In genomic region chr5:67943199-67943598, GRCm38 (mm10) we compare ENCODE assay signal across 26 mouse cellular contexts. TPM values are rescaled to one million over a fixed set of nuclear protein-coding genes. Genes with fewer than 3 reads are reported as not detected.
DNase-seq lines count a peak whose midpoint lies in the region; ATAC-seq and TF ChIP-seq lines count a peak whose summit lies in the region.
"Had no signal": no experiment of that assay in that cellular context is flagged by ENCODE, and none has a peak within 500 bp of the region (broad histone marks: within the 10 kb centered on the region; RNA-seq: fewer than 3 reads in every experiment).

No protein-coding gene starts in this region.

- no peaks in the 10 kb centered on the region for H3K9me3 ChIP-seq in kidney, postnatal 0 days (replicated peaks; ENCODE audit: low read length)
- H3K9me3 ChIP-seq: embryonic facial prominence, embryonic 10.5 days; forebrain, embryonic 13.5 days; heart, embryonic 15.5 days; hindbrain, embryonic 15.5 days; limb, embryonic 12.5 days; midbrain, embryonic 12.5 days had no signal

- ATAC-seq in kidney, postnatal 0 days (replicated peaks; ENCODE audit: low FRiP score, low read depth), result no peak
- ATAC-seq: forebrain, embryonic 13.5 days had no signal

- no peaks in the 10 kb centered on the region for H3K27me3 ChIP-seq in kidney, postnatal 0 days (ENCODE audit: insufficient read depth, low read length)
- H3K27me3 ChIP-seq: forebrain, embryonic 13.5 days; heart, embryonic 15.5 days; hindbrain, embryonic 15.5 days; limb, embryonic 12.5 days; midbrain, embryonic 12.5 days had no signal

- H3K9ac ChIP-seq in kidney, postnatal 0 days (ENCODE audit: low read depth, low read length), result no peak overlapping the region
- H3K9ac ChIP-seq: forebrain, embryonic 13.5 days; heart, embryonic 15.5 days; hindbrain, embryonic 15.5 days; limb, embryonic 12.5 days; midbrain, embryonic 12.5 days had no signal

- intact Hi-C loops in gastrocnemius, adult 2 months (cut with DNase I), result no loop called here

- no peak for TF ChIP-seq CTCF in gastrocnemius, adult 2 months (IDR thresholded peaks at IDR 0.05)
- TF ChIP-seq CTCF in kidney, postnatal 0 days (IDR thresholded peaks at IDR 0.05; ENCODE audit: low read depth), result no peak

- no peak overlapping the region for H3K4me2 ChIP-seq in kidney, postnatal 0 days (ENCODE audit: low read length)
- H3K4me2 ChIP-seq: forebrain, embryonic 13.5 days; heart, embryonic 15.5 days; hindbrain, embryonic 15.5 days; limb, embryonic 12.5 days; midbrain, embryonic 12.5 days had no signal

- WGBS in kidney, postnatal 0 days, result 31% methylated on average over 2 of the region's 2 CpGs

- no peaks in the 10 kb centered on the region for H3K36me3 ChIP-seq in kidney, postnatal 0 days (ENCODE audit: insufficient read depth, low read length)
- H3K36me3 ChIP-seq: embryonic facial prominence, embryonic 10.5 days; heart, embryonic 15.5 days; hindbrain, embryonic 15.5 days; limb, embryonic 12.5 days; midbrain, embryonic 12.5 days had no signal

- no peaks in the 10 kb centered on the region for H3K4me1 ChIP-seq in kidney, postnatal 0 days (replicated peaks; ENCODE audit: insufficient read depth, low read length)
- H3K4me1 ChIP-seq in brown adipose tissue, adult 24 weeks (ENCODE audit: control insufficient read depth, insufficient read depth, insufficient read length, low read length), result peaks cover 3% of the 10 kb centered on the region; the same call in 1 of the 2 replicates
- H3K4me1 ChIP-seq: embryonic facial prominence, embryonic 10.5 days; forebrain, embryonic 13.5 days; heart, embryonic 15.5 days; hindbrain, embryonic 15.5 days; limb, embryonic 12.5 days; midbrain, embryonic 12.5 days had no signal

- H3K4me3 ChIP-seq in gastrocnemius, adult 2 months, result no peak overlapping the region
- H3K4me3 ChIP-seq in kidney, postnatal 0 days (replicated peaks; ENCODE audit: low read depth, low read length), result no peak overlapping the region
- H3K4me3 ChIP-seq in brown adipose tissue, adult 24 weeks (ENCODE audit: insufficient read depth, low read depth, low read length), result no peak overlapping the region
- H3K4me3 ChIP-seq: embryonic facial prominence, embryonic 10.5 days; forebrain, embryonic 13.5 days; heart, embryonic 15.5 days; hindbrain, embryonic 15.5 days; left cerebral cortex, adult 2 months; limb, embryonic 12.5 days; midbrain, embryonic 12.5 days had no signal

- peak overlapping the region; percentile 38; the same call in 1 of the 2 replicates for H3K27ac ChIP-seq in gastrocnemius, adult 2 months
- no peak overlapping the region; the same call in 1 of the 2 replicates for H3K27ac ChIP-seq in kidney, postnatal 0 days
- H3K27ac ChIP-seq in brown adipose tissue, adult 24 weeks (replicated peaks; ENCODE audit: low read depth, low read length), result peak overlapping the region; percentile 84
- H3K27ac ChIP-seq: embryonic facial prominence, embryonic 10.5 days; forebrain, embryonic 13.5 days; heart, embryonic 15.5 days; hindbrain, embryonic 15.5 days; left cerebral cortex, adult 2 months; limb, embryonic 12.5 days; midbrain, embryonic 12.5 days had no signal

- no peak for DNase-seq in gastrocnemius, adult 2 months
- DNase-seq in gastrocnemius, adult 18-20 months (ENCODE audit: low spot score), result no peak
- DNase-seq in kidney, postnatal 0 days (ENCODE audit: low spot score), result peak; percentile 74
- no peak for DNase-seq in kidney, postnatal 4 days
- DNase-seq in lung, postnatal 25 days (ENCODE audit: low spot score), result peak; percentile 62
- no peak for DNase-seq in retina, postnatal 1 day
- no peak for DNase-seq in urinary bladder, postnatal 36 days (ENCODE audit: low spot score in 2 of 2)
- DNase-seq: cerebellum, adult 11 months; cerebellum, postnatal 36 days; thymus, adult 2 months had no signal

RNA-seq across cellular contexts. Expression of gene Gm5108, which starts 1.7 kb away (rescaled TPM):
- not detected for total RNA-seq in gastrocnemius, adult 2 months (2021)
- total RNA-seq in gastrocnemius, adult 18-20 months (2021), result not detected
- polyA plus RNA-seq in kidney, postnatal 0 days (2015; fragmentation: Nextera tagmentation; extraction: Ambion mirVana), result not detected in 2 replicates
- not detected in 2 replicates for polyA plus RNA-seq in brown adipose tissue, adult 24 weeks (2012; ENCODE audit: insufficient read depth, insufficient read length, missing spikeins)
- total RNA-seq: gastrocnemius, postnatal 4 days; layer of hippocampus, adult 18-20 months; left cerebral cortex, adult 2 months; MEL had no signal
- polyA plus RNA-seq: embryonic facial prominence, embryonic 10.5 days; forebrain, embryonic 13.5 days; heart, embryonic 15.5 days; hindbrain, embryonic 15.5 days; intestine, embryonic 16.5 days; limb, embryonic 12.5 days; liver, embryonic 16.5 days; midbrain, embryonic 12.5 days; neural tube, embryonic 14.5 days; small intestine, adult 2 months; thymus, adult 2 months; urinary bladder, adult 2 months had no signal

RNA-seq across cellular contexts. Expression of gene Gm21905, which starts 3.0 kb away (rescaled TPM):
- not detected for total RNA-seq in gastrocnemius, adult 2 months (2021)
- total RNA-seq in gastrocnemius, adult 18-20 months (2021), result not detected
- not detected in 2 replicates for polyA plus RNA-seq in kidney, postnatal 0 days (2015; fragmentation: Nextera tagmentation; extraction: Ambion mirVana)
- not detected in 2 replicates for polyA plus RNA-seq in brown adipose tissue, adult 24 weeks (2012; ENCODE audit: insufficient read depth, insufficient read length, missing spikeins)
- total RNA-seq: gastrocnemius, postnatal 4 days; layer of hippocampus, adult 18-20 months; left cerebral cortex, adult 2 months; MEL had no signal
- polyA plus RNA-seq: embryonic facial prominence, embryonic 10.5 days; forebrain, embryonic 13.5 days; heart, embryonic 15.5 days; hindbrain, embryonic 15.5 days; intestine, embryonic 16.5 days; limb, embryonic 12.5 days; liver, embryonic 16.5 days; midbrain, embryonic 12.5 days; neural tube, embryonic 14.5 days; small intestine, adult 2 months; thymus, adult 2 months; urinary bladder, adult 2 months had no signal

Comparison
In these comparisons a context has a peak if more than half of its experiments do, and no peak if none do; other contexts are left out.
1. DNase-seq: peak in kidney, postnatal 0 days (single experiment) and lung, postnatal 25 days (single experiment); none in gastrocnemius, adult 2 months (single experiment), gastrocnemius, adult 18-20 months (single experiment), kidney, postnatal 4 days (0 of 2), retina, postnatal 1 day (single experiment) and urinary bladder, postnatal 36 days (0 of 2).